In genomic region chr1:88558793-88559192, GRCm38 (mm10) we compare ENCODE assay signal across 18 mouse cellular contexts. TPM values are rescaled to one million over a fixed set of nuclear protein-coding genes. Genes with fewer than 3 reads are reported as not detected.
DNase-seq lines count a peak whose midpoint lies in the region; ATAC-seq and TF ChIP-seq lines count a peak whose summit lies in the region.
"Had no signal": no experiment of that assay in that cellular context is flagged by ENCODE, and none has a peak within 500 bp of the region (broad histone marks: within the 10 kb centered on the region; RNA-seq: fewer than 3 reads in every experiment).

No protein-coding gene starts in this region.

- no peak for ATAC-seq in kidney, embryonic 14.5 days (ENCODE audit: low FRiP score, low TSS enrichment)
- ATAC-seq in lung, embryonic 14.5 days (ENCODE audit: insufficient read depth): no peak
- no peak for ATAC-seq in megakaryocyte-erythroid progenitor cell, adult 5-6 weeks (replicated peaks; ENCODE audit: low FRiP score, low TSS enrichment, poor library complexity, severe bottlenecking)
- ATAC-seq: forebrain, embryonic 16.5 days had no signal

- no peak for DNase-seq in kidney, adult 11 months
- DNase-seq in lung, embryonic 14.5 days: no peak
- no peak for DNase-seq in lung, adult 2 months
- DNase-seq: cerebellum, adult 2 months; gastrocnemius, postnatal 10 days; heart, adult 18-20 months; heart, postnatal 14 days had no signal

- H3K9ac ChIP-seq in kidney, embryonic 14.5 days (ENCODE audit: low read depth, low read length): no peak overlapping the region
- H3K9ac ChIP-seq in lung, embryonic 14.5 days: no peak overlapping the region
- H3K9ac ChIP-seq: forebrain, embryonic 12.5 days; heart, embryonic 15.5 days; hindbrain, embryonic 13.5 days had no signal

- no peaks in the 10 kb centered on the region for H3K79me2 ChIP-seq in myocyte (ENCODE audit: control insufficient read depth, insufficient read depth)

- no peak for TF ChIP-seq POLR2A in lung, adult 2 months (IDR thresholded peaks at IDR 0.05; ENCODE audit: borderline replicate concordance, extremely low read depth, low read depth, low read length)
- no peak for TF ChIP-seq POLR2A in myocyte (IDR thresholded peaks at IDR 0.05; ENCODE audit: insufficient read length, low read depth)

- H3K27me3 ChIP-seq in kidney, embryonic 14.5 days (ENCODE audit: control insufficient read depth, insufficient read depth, low read length): no peaks in the 10 kb centered on the region
- no peaks in the 10 kb centered on the region for H3K27me3 ChIP-seq in lung, embryonic 14.5 days (ENCODE audit: insufficient read depth, low read length)
- no peaks in the 10 kb centered on the region for H3K27me3 ChIP-seq in myocyte (ENCODE audit: control insufficient read depth, insufficient read depth, insufficient read length)
- H3K27me3 ChIP-seq: forebrain, embryonic 12.5 days; heart, embryonic 15.5 days; hindbrain, embryonic 13.5 days had no signal

- H3K4me3 ChIP-seq in kidney, embryonic 14.5 days (ENCODE audit: low read length): no peak overlapping the region
- no peak overlapping the region for H3K4me3 ChIP-seq in lung, embryonic 14.5 days (ENCODE audit: low read depth, low read length)
- no peak overlapping the region for H3K4me3 ChIP-seq in lung, adult 2 months (replicated peaks; ENCODE audit: extremely low read depth, low read depth, low read length)
- no peak overlapping the region for H3K4me3 ChIP-seq in myocyte
- H3K4me3 ChIP-seq: forebrain, embryonic 12.5 days; heart, embryonic 15.5 days; hindbrain, embryonic 13.5 days had no signal

- H3K4me1 ChIP-seq in kidney, embryonic 14.5 days (ENCODE audit: control insufficient read depth, insufficient read depth, low read length): peaks cover 15% of the 10 kb centered on the region
- H3K4me1 ChIP-seq in lung, embryonic 14.5 days (ENCODE audit: insufficient read depth): peaks cover 13% of the 10 kb centered on the region
- peaks cover 6% of the 10 kb centered on the region for H3K4me1 ChIP-seq in lung, adult 2 months (ENCODE audit: control insufficient read depth, insufficient read depth, low read length)

- H3K4me2 ChIP-seq in kidney, embryonic 14.5 days (replicated peaks; ENCODE audit: low read depth, low read length): peak overlapping the region; percentile 15; the same call in 1 of the 2 replicates
- peak overlapping the region; percentile 33; the same call in 1 of the 2 replicates for H3K4me2 ChIP-seq in lung, embryonic 14.5 days
- peak overlapping the region; percentile 26 for H3K4me2 ChIP-seq in myocyte (ENCODE audit: low read depth)
- H3K4me2 ChIP-seq: forebrain, embryonic 12.5 days; hindbrain, embryonic 13.5 days had no signal

- H3K27ac ChIP-seq in kidney, embryonic 14.5 days (ENCODE audit: low read depth, low read length): peak overlapping the region; percentile 7; the same call in 1 of the 2 replicates
- H3K27ac ChIP-seq in lung, embryonic 14.5 days (ENCODE audit: low read depth): no peak overlapping the region
- H3K27ac ChIP-seq: forebrain, embryonic 12.5 days; heart, embryonic 15.5 days; hindbrain, embryonic 13.5 days had no signal

- H3ac ChIP-seq in myocyte (ENCODE audit: control insufficient read depth, insufficient read length): no peak overlapping the region

- TF ChIP-seq CTCF in lung, embryonic 14.5 days (IDR thresholded peaks at IDR 0.05; ENCODE audit: low read depth): no peak
- TF ChIP-seq CTCF in lung, adult 2 months (IDR thresholded peaks at IDR 0.05; ENCODE audit: insufficient read depth, low read length): no peak

- H3K9me3 ChIP-seq in kidney, embryonic 14.5 days (ENCODE audit: control insufficient read depth, low read length): peaks cover 4% of the 10 kb centered on the region
- no peaks in the 10 kb centered on the region for H3K9me3 ChIP-seq in lung, embryonic 14.5 days (ENCODE audit: low read depth, low read length)
- H3K9me3 ChIP-seq: forebrain, embryonic 12.5 days; heart, embryonic 15.5 days; hindbrain, embryonic 13.5 days had no signal

- H3K36me3 ChIP-seq in kidney, embryonic 14.5 days (ENCODE audit: control insufficient read depth, insufficient read depth, low read length): no peaks in the 10 kb centered on the region
- no peaks in the 10 kb centered on the region for H3K36me3 ChIP-seq in lung, embryonic 14.5 days (ENCODE audit: insufficient read depth)
- no peaks in the 10 kb centered on the region for H3K36me3 ChIP-seq in myocyte (ENCODE audit: control insufficient read depth, insufficient read depth)
- H3K36me3 ChIP-seq: forebrain, embryonic 12.5 days; heart, embryonic 15.5 days; hindbrain, embryonic 13.5 days had no signal

TF ChIP-seq in myocyte, 11 proteins besides CTCF, POLR2A, EP300 and RAD21:
- TF ChIP-seq REST (IDR thresholded peaks at IDR 0.05; ENCODE audit: insufficient read depth, insufficient read length) (no peak), TCF3 (IDR thresholded peaks at IDR 0.05; ENCODE audit: insufficient read length, low read depth) (no peak), MYOG (IDR thresholded peaks at IDR 0.05; ENCODE audit: control insufficient read depth in 1 of 3, insufficient read depth in 1 of 3, insufficient read length in 2 of 3, low read depth in 2 of 3) (no peak), TCF12 (IDR thresholded peaks at IDR 0.05; ENCODE audit: insufficient read depth, poor library complexity, severe bottlenecking) (no peak), POLR2AphosphoS2 (IDR thresholded peaks at IDR 0.05; ENCODE audit: insufficient read length, low read depth) (no peak), USF1 (IDR thresholded peaks at IDR 0.05; ENCODE audit: low read depth) (no peak), CEBPB (IDR thresholded peaks at IDR 0.05; ENCODE audit: insufficient read depth, poor library complexity, severe bottlenecking) (no peak), MYOD1 (IDR thresholded peaks at IDR 0.05; ENCODE audit: control insufficient read depth in 1 of 3, insufficient read length in 2 of 3, low read depth in 2 of 3) (no peak), MAX (IDR thresholded peaks at IDR 0.05; ENCODE audit: low read depth) (no peak), SRF (IDR thresholded peaks at IDR 0.05; ENCODE audit: control insufficient read depth, insufficient read length, low read depth) (no peak), E2F4 (IDR thresholded peaks at IDR 0.05; ENCODE audit: insufficient read depth) (no peak)

RNA-seq across cellular contexts. Expression of gene Glrp1, which starts 48.9 kb away (rescaled TPM):
- polyA plus RNA-seq in kidney, embryonic 14.5 days (2014; fragmentation: Nextera tagmentation; extraction: Ambion mirVana): 0.11 TPM in 1 of 2 replicates, not detected in the other
- polyA plus RNA-seq in lung, embryonic 14.5 days (2014; fragmentation: Nextera tagmentation; extraction: Ambion mirVana): 0.27 and 0.38 TPM in 2 replicates
- polyA plus RNA-seq in lung, adult 2 months (2012; rRNA removed): 0.11 TPM in 1 of 2 replicates, not detected in the other
- polyA plus RNA-seq in myocyte (2012; fragmentation: generic; extraction: Trizol): 5.0 TPM
- total RNA-seq in megakaryocyte-erythroid progenitor cell, adult 5-6 weeks (2014; fragmentation: Nextera tagmentation): 1.7 TPM in 1 of 2 replicates, not detected in the other
- 0.23 and 1.6 TPM in 2 replicates for total RNA-seq in megakaryocyte-erythroid progenitor cell, adult 5-6 weeks (2017)
- total RNA-seq: adrenal gland, adult 8-10 months; adrenal gland, postnatal 36 days; gastrocnemius, postnatal 10 days; gastrocnemius, postnatal 4 days; heart, postnatal 14 days had no signal
- polyA plus RNA-seq: embryonic facial prominence, embryonic 11.5 days; forebrain, embryonic 12.5 days; forebrain, embryonic 16.5 days; hindbrain, embryonic 13.5 days had no signal
